Mouse (Mus musculus): ENCODE measurements around the gene Vmn1r72. TPM values are rescaled to one million over a fixed set of nuclear protein-coding genes. Genes with fewer than 3 reads are reported as not detected.
A peak's percentile ranks its signal among the peaks of the same experiment; 100 is the strongest.
"Not testable (repeated sequence)": the region's sequence is repeated elsewhere in the genome, so short reads cannot be mapped to it uniquely, and the experiment has no call there.

The Vmn1r72 gene
- not detected in 2 replicates for polyA plus RNA-seq (2016; fragmentation: Nextera tagmentation; extraction: Ambion mirVana)

DNA sequence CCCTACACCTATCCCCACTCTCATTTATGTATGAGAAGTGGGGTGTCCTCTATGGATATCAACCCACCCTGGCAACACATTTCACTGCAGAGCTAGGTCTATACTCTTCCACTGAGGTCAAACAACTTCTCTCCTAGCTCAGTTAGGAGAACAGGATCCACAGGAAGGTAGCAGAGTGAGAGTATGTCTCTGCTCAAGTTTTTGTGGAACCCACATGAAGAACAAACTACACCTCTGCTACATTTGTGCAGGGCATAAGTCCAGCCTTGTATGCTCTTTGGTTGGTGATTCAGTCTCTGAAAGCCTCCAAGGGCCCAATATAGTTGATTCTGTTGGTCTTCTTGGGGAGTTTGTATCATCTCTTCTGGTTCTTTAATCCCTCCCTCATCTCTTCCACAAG lies at the start of gene Vmn1r72:
Vmn1r72 (minus strand) TSS at position 101 of the 400 bp plus-strand sequence.
- not testable (repeated sequence) for H3K36me3 ChIP-seq (replicated peaks); H3K27me3 ChIP-seq (replicated peaks; ENCODE audit: low read depth, poor library complexity, severe bottlenecking); H3K27ac ChIP-seq (replicated peaks); H3K4me3 ChIP-seq; H3K4me1 ChIP-seq; DNase-seq (ENCODE audit: low spot score)
- peaks cover 49% of the 10 kb centered on the region for H3K9me3 ChIP-seq

DNA sequence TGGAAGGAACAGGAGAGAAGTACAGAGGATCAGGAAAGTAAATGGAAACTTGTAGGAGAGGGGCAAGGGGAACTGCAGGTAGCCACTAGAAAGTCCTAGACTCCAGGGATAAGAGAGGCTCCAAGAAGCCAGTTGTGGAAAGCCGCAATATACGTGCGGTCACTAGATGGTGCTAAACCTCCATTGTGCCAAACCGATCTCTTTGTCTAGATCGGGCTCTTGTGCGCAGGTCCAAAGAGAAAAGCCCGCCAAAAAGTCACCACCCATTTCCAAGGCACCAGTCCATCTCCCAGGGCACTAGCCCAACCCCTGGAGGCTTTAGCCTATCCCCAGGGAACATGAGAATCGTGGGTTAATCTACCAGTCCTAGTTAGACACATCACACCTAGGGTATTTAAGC lies 62.9 kb downstream of the Vmn1r72 start:
- not testable (repeated sequence) for H3K36me3 ChIP-seq (replicated peaks); H3K4me1 ChIP-seq; H3K4me3 ChIP-seq; H3K9me3 ChIP-seq; H3K27ac ChIP-seq (replicated peaks); H3K27me3 ChIP-seq (replicated peaks; ENCODE audit: low read depth, poor library complexity, severe bottlenecking)
- 7% methylated on average over 8 of the region's 8 CpGs for WGBS
- DNase-seq (ENCODE audit: low spot score), result peak; percentile 20

Other genes starting within 250 kb of the Vmn1r72 start
- gene Zscan4-ps2, start 165.8 kb downstream of the Vmn1r72 start, polyA plus RNA-seq (2016; fragmentation: Nextera tagmentation; extraction: Ambion mirVana), result not detected in 2 replicates
- gene Zscan4-ps3, start 70.8 kb downstream of the Vmn1r72 start, polyA plus RNA-seq (2016; fragmentation: Nextera tagmentation; extraction: Ambion mirVana), result not detected in 2 replicates
- not detected in 2 replicates for gene Vmn1r73, start 50.1 kb upstream of the Vmn1r72 start, polyA plus RNA-seq (2016; fragmentation: Nextera tagmentation; extraction: Ambion mirVana)
- gene Vmn1r74, start 153.8 kb upstream of the Vmn1r72 start, polyA plus RNA-seq (2016; fragmentation: Nextera tagmentation; extraction: Ambion mirVana), result not detected in 2 replicates
- not detected in 2 replicates for gene Vmn1r75, start 194.5 kb upstream of the Vmn1r72 start, polyA plus RNA-seq (2016; fragmentation: Nextera tagmentation; extraction: Ambion mirVana)

All from embryonic facial prominence, embryonic 10.5 days (tissue).